Mouse (Mus musculus): ENCODE measurements around the gene 3110001I22Rik.
"Not testable (repeated sequence)": the region's sequence is repeated elsewhere in the genome, so short reads cannot be mapped to it uniquely, and the experiment has no call there.

Gene 3110001I22Rik

DNA sequence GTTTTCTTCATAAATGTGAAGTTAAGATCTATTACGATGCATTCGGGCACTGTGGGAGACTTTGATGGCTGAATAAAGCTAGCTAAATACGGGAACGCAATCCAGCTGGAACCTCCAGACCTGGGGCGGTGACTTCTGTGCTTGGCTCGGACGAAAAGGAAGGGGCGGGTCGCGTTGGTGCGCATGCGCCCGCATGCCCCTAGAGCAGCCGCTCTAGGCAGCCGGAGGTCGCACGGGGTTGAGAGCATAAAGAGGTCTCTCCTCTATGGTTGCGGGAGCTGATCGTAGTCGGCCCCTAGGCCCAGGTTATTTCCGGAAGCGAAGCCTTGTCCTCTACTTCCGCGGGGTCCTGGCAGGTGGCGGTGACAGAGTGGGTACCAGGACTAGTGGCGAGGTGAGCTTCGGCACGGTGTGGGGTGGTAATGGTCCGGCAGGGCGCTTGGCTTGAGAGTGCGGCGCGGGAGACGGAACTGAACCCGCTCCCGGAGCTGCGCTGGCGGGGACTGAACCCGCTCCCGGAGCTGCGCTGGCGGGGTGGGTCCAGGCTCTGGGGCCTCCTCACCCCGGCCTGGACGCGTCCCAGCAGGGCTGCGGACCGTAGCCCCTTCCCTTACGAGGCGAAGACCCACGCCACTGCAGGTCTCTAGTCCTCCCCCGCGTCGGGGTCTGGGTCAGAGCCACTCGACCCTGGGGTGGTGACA lies at the start of gene 3110001I22Rik, which contains the start of gene Bfar:
TSS of gene 3110001I22Rik (plus strand) at position 245 of the 701 bp plus-strand sequence.
TSS of gene Bfar (plus strand) at position 174 of the 701 bp plus-strand sequence.
- in situ Hi-C loops (cut with MboI; ENCODE audit: low pct_unique_long_range_greater_than_20kb in 1 of 2, low sequenced_read_pairs in 2 of 2, unreplicated experiment in 1 of 2): no loop called here

DNA sequence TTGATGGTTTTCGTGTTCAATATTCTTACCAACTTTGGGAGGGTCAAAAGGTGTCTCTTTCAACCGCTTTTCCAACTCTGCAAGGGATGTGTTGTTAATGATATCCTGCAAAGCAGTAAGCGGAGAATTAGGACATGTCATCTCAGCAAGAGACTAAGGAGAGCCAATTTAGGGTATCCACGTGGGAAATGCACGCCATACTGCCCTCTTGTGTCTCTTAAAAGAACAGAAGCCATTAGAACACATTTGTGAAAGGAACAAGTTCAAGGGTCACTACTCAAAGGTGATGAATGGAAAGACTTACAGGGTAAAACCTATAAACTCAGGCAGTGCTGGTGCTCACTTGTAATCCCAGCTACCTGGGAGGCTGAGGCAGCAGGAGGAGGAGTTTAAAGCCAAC lies 43.4 kb upstream of the 3110001I22Rik start:
- in situ Hi-C loops (cut with MboI; ENCODE audit: low pct_unique_long_range_greater_than_20kb in 1 of 2, low sequenced_read_pairs in 2 of 2, unreplicated experiment in 1 of 2): no loop called here

DNA sequence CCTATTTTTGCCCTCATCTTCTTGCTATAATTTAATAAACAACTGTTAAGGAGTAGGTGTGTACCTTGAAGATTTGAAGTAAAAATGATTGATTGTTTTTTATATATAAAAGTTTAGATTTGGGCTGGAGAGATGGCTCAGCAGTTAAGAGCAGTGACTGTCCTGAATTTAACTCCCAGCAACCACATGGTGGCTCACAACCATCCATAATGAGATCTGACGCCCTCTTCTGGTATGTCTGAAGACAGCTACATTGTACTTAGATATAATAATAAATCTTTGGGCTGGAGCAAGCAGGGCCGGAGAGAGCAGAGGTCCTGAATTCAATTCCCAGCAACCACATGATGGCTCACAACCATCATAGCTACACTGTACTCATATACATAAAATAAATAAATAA lies 33.5 kb upstream of the 3110001I22Rik start:
- in situ Hi-C loops (cut with MboI; ENCODE audit: low pct_unique_long_range_greater_than_20kb in 1 of 2, low sequenced_read_pairs in 2 of 2, unreplicated experiment in 1 of 2): not testable (repeated sequence)

DNA sequence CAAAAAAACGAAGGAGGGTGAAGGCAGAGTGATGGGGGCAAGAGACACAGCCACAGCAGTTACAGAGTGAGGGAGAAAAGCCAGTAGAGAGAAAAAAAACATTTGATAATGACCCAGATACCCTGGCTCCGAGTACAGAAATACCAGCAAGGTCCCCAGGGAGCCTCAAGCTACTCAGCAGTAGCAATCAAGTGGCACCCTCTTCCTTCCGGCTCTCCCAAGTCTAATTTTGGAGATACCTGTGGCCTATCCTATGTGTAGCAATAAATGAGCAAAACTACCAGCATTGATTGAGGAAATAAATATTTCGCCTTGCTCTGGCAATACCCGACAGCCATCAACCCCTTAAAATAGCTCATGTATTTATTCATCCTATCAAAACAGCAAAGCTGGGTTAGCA lies 32.2 kb upstream of the 3110001I22Rik start:
- in situ Hi-C loops (cut with MboI; ENCODE audit: low pct_unique_long_range_greater_than_20kb in 1 of 2, low sequenced_read_pairs in 2 of 2, unreplicated experiment in 1 of 2): no loop called here

DNA sequence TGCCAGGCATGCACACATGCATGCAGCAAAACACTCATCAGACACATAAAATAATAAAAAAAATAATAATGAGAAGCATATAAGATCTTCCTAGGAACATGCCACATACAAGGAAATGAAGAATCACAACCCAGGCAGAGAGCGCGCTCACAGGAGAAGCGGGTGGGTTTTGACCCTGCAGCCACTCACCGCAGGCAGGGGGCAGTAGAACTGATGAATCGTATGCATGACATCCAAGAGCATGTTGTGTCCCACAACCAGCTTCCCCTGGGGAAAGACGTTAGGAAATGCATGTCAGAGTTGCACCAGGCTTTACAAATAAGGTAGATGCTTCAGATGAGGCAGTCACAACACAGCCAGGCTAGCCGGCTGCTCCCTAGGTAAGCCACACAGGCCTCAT lies 31.7 kb upstream of the 3110001I22Rik start:
- in situ Hi-C loops (cut with MboI; ENCODE audit: low pct_unique_long_range_greater_than_20kb in 1 of 2, low sequenced_read_pairs in 2 of 2, unreplicated experiment in 1 of 2): no loop called here

DNA sequence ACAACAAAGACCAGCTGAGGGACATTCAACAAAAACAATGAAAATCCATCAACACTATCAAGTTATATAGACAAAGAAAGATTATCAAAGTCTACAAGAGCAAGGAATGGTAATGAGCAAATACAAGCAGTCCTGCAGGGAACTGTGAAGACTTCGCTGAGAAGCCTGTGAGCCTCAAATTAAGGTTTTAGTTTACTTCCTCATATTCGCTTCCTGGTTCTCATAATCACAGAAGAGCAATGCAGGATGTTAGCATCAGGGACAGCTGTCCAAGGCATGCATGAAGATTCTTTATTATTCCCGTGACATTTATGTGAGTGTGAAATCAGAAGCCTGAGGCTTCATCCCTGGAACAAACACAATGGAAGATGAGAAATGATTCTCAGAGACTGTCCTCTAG lies 27.3 kb upstream of the 3110001I22Rik start:
- in situ Hi-C loops (cut with MboI; ENCODE audit: low pct_unique_long_range_greater_than_20kb in 1 of 2, low sequenced_read_pairs in 2 of 2, unreplicated experiment in 1 of 2): no loop called here

DNA sequence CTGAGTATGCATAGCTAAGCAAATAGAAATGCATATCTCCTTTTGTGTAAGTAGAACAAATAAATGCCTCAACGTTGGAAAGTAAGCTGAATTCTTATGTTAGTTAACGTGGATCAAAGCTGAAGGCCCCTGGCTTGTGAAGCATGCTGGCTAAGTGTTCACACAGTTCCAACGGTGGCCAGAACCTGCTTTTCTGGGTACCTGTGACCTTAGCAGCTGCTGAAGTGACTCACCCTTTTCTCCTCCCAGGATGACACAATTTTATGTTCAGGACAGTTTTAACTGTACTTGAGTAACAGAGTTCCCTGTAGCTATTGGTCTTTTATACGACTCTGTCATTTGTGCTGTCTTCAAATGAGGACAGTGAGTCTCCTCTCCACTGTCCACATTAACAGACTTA lies 25.8 kb upstream of the 3110001I22Rik start:
- in situ Hi-C loops (cut with MboI; ENCODE audit: low pct_unique_long_range_greater_than_20kb in 1 of 2, low sequenced_read_pairs in 2 of 2, unreplicated experiment in 1 of 2): no loop called here

DNA sequence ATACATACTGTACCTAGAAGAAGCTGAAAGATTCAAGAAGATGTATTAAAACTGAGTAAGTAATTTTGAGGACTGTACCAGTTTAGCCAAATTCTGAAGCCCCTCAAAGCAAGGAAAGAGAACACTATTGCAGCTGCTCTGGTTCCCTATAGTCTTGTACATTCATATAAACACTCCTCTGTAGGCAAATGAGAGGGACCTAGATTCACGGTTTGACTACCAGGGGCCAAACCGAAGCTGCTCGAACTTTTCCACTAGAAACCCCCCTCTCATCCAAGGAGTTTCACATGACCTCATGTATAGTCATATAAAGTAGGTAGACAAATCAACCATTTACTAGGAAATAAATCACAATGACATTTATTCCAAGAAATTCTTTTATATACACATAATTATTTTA lies 12.8 kb upstream of the 3110001I22Rik start:
- in situ Hi-C loops (cut with MboI; ENCODE audit: low pct_unique_long_range_greater_than_20kb in 1 of 2, low sequenced_read_pairs in 2 of 2, unreplicated experiment in 1 of 2): no loop called here

DNA sequence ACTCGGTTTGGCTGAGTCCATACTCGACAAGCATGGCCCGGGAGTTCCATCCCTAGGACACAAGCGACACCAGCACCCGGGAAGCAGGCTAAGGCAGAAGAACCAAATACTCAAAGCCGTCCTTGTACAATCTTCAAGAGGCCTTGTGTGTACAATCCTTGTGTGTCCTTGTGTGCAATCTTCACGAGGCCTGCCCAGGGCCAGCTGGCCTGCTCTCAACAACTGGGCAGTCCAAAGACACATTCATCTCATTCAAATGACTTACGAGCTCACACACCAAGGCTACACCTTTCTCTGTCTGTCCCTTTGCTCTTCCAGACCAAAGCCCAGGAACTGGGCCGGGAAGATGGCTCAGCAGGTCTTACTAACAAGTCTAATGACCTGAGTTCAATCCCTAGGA lies 11.0 kb upstream of the 3110001I22Rik start:
- in situ Hi-C loops (cut with MboI; ENCODE audit: low pct_unique_long_range_greater_than_20kb in 1 of 2, low sequenced_read_pairs in 2 of 2, unreplicated experiment in 1 of 2): no loop called here

DNA sequence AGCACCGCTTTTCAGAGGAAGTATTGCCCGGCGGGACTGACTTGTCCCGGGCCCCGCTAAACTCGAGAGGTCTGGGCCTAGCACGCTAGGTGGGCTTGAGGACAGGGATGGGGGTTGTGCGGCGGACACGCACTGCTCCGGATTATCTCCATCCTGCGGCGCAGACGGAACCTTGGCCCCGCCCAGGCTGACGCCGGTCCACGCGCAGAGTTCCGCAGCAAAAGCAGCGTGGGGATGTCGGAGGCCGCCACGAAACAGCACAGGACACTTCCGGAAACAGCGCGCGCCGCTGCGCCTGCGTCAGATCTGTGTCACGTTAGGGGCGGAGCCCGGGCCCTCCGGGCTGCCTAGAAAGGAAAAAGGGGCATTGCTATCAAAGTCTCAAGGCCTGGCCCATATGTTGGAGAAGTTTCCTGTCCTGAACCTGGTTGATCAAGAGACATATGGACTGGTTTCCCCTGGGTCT lies 3.8 kb upstream of the 3110001I22Rik start, which contains the start of gene Parn:
TSS of gene Parn (minus strand) at position 293 of the 466 bp plus-strand sequence.
- in situ Hi-C loops (cut with MboI; ENCODE audit: low pct_unique_long_range_greater_than_20kb in 1 of 2, low sequenced_read_pairs in 2 of 2, unreplicated experiment in 1 of 2): no loop called here

DNA sequence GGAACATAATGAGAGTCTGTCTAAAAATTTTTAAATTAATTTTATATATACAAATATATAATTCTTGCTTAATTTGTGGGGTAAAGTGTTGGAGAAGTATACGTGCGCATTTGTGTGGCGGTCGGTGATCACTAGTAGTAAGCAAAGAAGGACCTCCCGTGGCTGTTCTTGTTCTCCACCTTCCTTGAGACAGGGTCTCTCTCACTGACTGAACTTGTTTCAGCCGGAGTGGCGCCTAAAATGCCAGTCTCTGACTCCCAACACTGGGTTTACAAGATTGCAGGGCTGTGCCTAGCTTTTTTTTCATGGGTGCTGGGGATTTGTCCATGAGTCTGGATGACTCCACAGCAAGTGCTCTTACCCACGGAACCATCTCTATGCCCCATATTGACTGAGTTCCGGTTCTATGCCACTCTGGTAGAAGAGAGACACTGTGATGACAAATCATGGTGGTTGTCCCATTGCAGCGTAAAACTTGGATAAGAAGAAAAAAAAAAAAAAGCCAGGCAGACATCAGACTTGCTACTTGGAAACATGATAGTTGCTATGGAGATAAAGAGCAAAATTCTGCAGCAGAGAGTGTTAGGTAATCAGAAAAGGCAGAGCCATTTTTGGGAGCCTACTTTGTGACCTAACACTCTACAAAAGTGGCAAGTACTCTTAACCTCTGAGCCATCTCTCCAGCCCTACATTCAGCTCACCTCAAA lies 3.2 kb upstream of the 3110001I22Rik start:
- in situ Hi-C loops (cut with MboI; ENCODE audit: low pct_unique_long_range_greater_than_20kb in 1 of 2, low sequenced_read_pairs in 2 of 2, unreplicated experiment in 1 of 2): no loop called here

DNA sequence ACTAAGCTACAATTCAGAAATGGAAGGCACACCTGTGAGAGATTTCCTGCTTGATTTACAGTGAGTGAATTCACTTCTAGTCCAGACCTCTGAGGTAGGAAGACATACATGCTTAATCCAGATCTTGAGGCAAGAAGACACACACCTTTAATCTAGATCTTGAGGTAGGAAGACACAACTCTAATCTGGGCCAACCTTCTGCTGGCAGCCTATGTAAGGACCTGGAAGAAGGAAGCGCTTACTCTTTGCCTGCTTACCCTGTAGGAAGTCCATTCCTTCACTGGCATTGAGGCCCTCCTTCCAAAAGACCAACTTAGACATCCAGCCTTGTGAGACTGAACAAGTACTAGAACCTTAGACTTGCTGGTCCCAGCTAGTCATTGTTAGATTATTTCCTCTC lies 2.4 kb upstream of the 3110001I22Rik start:
- in situ Hi-C loops (cut with MboI; ENCODE audit: low pct_unique_long_range_greater_than_20kb in 1 of 2, low sequenced_read_pairs in 2 of 2, unreplicated experiment in 1 of 2): no loop called here

DNA sequence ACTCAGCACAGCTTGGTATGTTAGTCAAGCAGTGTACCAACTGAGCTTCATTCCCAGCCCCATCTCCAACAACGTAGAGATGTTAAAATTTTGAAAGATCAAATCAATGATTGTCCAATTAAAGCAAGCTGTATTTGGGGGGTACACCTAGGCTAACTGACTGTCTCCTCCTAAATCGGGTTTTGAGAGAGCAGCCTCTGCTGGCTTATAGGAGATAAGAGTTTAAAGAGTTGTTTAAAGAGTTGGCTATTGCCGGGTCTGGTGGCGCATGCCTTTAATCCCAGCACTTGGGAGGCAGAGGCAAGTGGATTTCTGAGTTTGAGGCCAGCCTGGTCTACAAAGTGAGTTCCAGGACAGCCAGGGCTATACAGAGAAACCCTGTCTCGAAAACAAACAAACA lies 833 bp upstream of the 3110001I22Rik start:
- in situ Hi-C loops (cut with MboI; ENCODE audit: low pct_unique_long_range_greater_than_20kb in 1 of 2, low sequenced_read_pairs in 2 of 2, unreplicated experiment in 1 of 2): not testable (repeated sequence)

DNA sequence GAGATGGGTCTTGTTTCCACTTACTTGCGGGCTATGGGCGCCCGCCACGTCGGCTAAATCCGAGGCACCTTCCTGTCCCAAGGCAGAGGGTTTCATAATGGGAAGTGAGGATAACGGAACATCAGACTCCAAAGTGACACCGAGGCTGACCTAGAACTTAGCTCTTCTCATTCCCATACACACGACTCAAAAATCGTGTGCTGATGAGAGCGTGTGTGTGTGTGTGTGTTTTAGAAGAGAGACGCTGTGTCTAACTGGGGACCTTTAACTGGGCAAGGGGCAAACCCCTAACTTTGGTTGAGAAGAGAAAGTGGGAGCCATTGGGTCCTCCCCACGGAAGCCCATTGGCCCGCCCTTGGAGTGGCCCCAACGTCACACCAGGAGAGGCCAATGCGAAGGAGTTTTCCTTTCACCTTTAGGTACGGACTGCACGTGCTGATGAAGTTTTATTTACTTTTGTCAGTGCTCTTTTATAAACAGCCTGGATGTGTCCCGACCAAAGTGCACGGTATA lies 713 bp downstream of the 3110001I22Rik start:
- in situ Hi-C loops (cut with MboI; ENCODE audit: low pct_unique_long_range_greater_than_20kb in 1 of 2, low sequenced_read_pairs in 2 of 2, unreplicated experiment in 1 of 2): no loop called here

DNA sequence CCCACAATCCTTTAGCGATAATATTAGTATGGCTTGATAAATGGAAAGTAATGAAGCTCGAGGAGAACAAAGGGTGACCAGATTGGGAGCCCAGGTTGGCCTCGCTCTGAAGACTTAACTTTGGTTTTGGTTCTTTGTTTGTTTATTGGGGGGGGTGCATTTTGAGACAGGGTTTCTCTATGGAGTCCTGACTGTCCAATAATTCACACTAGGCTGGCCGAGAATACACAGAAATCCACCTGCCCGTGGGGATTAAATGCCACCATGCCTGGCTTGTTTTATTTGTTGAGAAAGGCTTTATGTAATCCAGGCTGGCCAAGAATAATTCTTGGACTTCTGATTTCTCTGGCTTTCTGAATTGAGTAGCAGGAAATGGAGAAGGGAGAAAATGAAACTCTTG lies 1.4 kb downstream of the 3110001I22Rik start:
- in situ Hi-C loops (cut with MboI; ENCODE audit: low pct_unique_long_range_greater_than_20kb in 1 of 2, low sequenced_read_pairs in 2 of 2, unreplicated experiment in 1 of 2): no loop called here

DNA sequence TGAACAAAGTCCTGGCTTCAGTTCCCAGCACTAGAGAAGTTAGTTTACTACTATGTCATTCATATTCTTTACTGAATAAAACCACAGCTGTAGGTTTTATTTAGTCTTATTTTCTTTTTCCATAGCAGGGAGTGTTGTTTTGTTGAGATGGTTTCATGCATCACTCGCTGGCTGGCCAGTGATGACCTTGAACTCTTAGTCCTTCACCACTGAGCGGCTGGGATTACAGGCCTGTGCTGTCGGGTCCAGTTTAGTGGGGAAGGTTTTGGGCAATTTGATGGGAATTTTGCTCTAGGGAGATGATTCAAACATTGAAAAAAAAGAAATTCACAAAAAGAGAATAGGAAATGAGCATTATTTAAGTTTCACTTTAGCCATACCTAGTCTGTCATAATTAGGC lies 2.8 kb downstream of the 3110001I22Rik start:
- in situ Hi-C loops (cut with MboI; ENCODE audit: low pct_unique_long_range_greater_than_20kb in 1 of 2, low sequenced_read_pairs in 2 of 2, unreplicated experiment in 1 of 2): no loop called here

DNA sequence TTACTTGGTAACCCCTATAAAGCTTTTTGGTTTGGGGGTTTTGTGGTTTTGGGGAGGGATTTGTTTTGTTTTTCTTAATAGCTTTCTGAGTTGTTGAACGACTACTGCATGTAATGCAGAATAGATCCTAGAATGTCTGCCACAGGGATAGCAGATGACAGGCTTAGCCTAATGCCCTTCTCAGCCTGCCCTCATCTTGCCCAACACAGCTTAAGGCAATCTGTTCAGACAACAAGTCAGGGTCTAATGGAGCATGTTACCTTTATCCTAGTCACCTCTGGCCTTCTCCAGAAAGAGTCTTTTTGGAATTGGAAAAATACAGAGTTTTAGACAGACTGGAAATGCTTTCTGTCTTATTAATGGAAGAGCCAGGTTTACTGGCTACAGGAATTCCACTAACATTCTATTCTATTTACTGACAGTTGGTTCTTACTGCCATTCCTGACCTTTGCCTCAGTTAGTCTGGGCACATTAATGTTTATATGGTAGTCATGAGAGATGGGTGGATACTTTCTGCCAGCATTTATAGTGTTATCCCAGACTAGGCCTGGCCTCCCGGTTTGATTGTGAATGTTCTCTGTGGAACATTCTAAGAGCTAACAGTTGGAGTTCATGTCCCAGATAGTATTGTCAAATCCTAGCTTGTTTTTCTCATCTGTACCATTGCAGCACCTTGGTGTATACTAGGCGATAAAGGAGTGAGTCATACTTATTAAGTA lies 7.0 kb downstream of the 3110001I22Rik start:
- in situ Hi-C loops (cut with MboI; ENCODE audit: low pct_unique_long_range_greater_than_20kb in 1 of 2, low sequenced_read_pairs in 2 of 2, unreplicated experiment in 1 of 2): loop anchor here in 1 of 2 experiments (25.0 kb wide), 1 partner anchor 484 kb away; the partner anchor contains the start of genes Marf1 and Nde1

DNA sequence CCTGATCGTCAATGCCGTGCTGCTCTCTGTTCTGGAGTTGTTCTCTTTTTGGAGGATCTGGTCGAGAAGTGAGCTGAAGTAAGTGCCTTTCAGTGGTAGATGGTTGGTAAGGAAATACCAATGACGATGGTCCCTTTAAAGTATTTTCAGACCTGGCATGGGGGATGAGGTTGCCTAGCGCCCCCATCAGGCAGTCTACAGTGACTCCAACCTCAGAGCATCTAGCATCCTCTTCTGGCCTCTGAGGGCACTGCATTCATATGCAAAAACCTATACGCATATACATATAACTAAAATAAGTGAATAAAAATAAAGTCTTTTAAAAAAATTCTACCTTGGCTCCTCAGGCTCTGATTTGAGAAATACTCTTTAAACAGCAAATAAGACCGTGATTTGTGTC lies 27.3 kb downstream of the 3110001I22Rik start:
- in situ Hi-C loops (cut with MboI; ENCODE audit: low pct_unique_long_range_greater_than_20kb in 1 of 2, low sequenced_read_pairs in 2 of 2, unreplicated experiment in 1 of 2): loop anchor here in 1 of 2 experiments (25.0 kb wide), 1 partner anchor 463 kb away; the partner anchor contains the start of genes Marf1 and Nde1

DNA sequence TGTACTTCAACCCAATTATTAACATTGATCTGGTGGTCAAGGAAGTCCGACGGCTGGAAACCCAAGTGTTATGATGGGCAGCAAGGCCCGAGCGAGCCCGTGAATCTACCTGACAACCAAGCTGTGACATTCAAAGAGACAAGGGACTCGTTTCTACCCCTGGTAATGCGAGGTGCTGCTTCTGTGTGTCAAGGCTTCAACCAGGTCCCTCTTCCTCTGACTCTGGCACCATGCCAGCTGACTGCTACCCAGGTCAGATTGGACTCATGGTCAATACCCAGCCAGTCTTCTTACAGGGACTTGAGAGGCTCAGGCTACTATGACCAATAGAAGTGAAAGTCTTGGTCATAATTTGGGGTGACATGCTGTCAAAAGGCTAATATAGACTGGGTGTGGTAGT lies 30.5 kb downstream of the 3110001I22Rik start:
- in situ Hi-C loops (cut with MboI; ENCODE audit: low pct_unique_long_range_greater_than_20kb in 1 of 2, low sequenced_read_pairs in 2 of 2, unreplicated experiment in 1 of 2): no loop called here

Measured in mouse embryonic stem cell (cell line).